Mouse (Mus musculus): Measurements from ENCODE around the gene Camk1. TPM values are rescaled to one million over a fixed set of nuclear protein-coding genes. Genes with fewer than 3 reads are reported as not detected.
A peak's percentile ranks its signal among the peaks of the same experiment; 100 is the strongest.

The Camk1 gene
- total and polyA plus RNA-seq, 3 experiments: 0.20 to 5.3 (median 1.4) TPM

DNA sequence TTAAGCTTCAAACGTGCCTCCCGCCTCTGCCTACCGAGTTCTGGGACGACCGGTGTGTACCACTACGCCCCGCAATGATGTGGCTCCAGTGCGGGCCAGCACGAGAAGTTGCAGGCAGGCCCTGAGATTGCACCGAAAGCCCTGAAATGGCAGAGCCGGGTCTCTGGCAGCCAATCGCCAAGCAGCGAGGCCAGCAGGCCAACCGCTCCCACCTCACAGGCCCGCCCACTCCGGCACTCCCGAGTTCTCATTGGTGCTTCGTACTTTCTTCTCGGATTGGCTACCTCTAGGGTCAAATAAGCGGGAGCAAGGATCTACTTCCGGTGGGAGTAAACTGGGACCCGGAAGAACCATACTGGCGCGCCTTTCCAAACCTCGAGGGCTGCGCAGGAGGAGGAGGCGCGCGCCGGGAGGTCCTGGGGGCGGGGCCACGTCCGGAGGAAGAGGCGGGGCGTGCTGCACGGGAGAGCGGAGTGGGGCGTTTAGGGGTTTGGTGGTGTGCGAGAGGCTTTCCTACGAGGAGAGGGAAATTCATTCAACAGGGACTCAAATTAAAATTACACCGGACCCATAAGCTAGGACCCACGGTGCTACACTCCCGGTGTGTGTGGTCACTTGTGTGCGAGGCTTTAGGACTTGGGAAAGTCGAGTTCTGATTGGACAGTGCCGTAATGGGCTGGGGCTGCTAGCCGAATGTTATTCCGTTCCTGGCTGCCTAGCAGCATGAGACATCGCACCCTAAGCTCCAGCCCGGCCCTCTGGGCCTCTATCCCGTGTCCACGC is 17.1 kb downstream of the Camk1 start, which contains the start of gene Ogg1 (continued):
- TF ChIP-seq JUND (conservative IDR thresholded peaks at IDR 0.05; ENCODE audit: low read depth, low read length) (no peak), SMC3 (IDR thresholded peaks at IDR 0.05; ENCODE audit: low read depth, low read length) (no peak), PAX5 (IDR thresholded peaks at IDR 0.05; ENCODE audit: low read length) (no peak), CHD1 (IDR thresholded peaks at IDR 0.05; ENCODE audit: low read depth, low read length) (no peak), ZMIZ1 (IDR thresholded peaks at IDR 0.05; ENCODE audit: low read depth, low read length) (no peak), MYC (IDR thresholded peaks at IDR 0.05; ENCODE audit: low read depth, low read length) (peak; percentile 23; the same call in 1 of the 2 replicates), JUN (IDR thresholded peaks at IDR 0.05; ENCODE audit: insufficient read depth, low read depth, low read length) (no peak), ZKSCAN1 (IDR thresholded peaks at IDR 0.05; ENCODE audit: borderline replicate concordance, low read depth, low read length) (no peak), MEF2A (IDR thresholded peaks at IDR 0.05; ENCODE audit: borderline replicate concordance, low read depth, low read length) (no peak; the same call in 1 of the 2 replicates), NELFE (IDR thresholded peaks at IDR 0.05; ENCODE audit: low read depth, low read length) (peak; percentile 79), MAX (IDR thresholded peaks at IDR 0.05; ENCODE audit: low read length) (peak; percentile 21; the same call in 1 of the 2 replicates), BHLHE40 (IDR thresholded peaks at IDR 0.05; ENCODE audit: low read depth, low read length) (peak; percentile 68; the same call in 1 of the 2 replicates), MAZ (IDR thresholded peaks at IDR 0.05; ENCODE audit: low read depth, low read length) (peak; percentile 69), IRF4 (IDR thresholded peaks at IDR 0.05; ENCODE audit: low read depth, low read length) (peak; percentile 82), ZNF384 (IDR thresholded peaks at IDR 0.05; ENCODE audit: low read depth, low read length) (no peak)

DNA sequence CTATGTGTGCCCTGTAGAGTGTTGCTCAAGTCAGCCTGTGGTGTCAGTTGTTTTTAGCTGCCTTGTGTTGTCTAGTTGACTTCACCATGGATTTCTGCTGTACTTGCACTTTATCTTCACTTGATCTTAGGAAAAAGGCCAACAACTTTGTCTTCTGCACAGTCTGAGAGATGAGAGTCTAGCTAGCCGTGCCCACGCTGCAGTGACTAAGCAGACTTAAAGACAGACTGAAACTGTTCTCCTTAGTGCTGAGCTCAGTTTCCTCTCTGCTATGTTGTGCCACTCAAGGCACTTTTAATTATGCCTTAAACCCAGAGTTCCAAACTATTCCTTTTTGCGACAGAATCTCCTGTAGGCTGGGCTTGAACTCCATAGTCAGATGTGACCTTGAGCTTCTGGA is 27.8 kb downstream of the Camk1 start:
- Histone ChIP-seq H3K27ac (ENCODE audit: insufficient read depth, low read depth) (no peak overlapping the region), H3K79me2 (replicated peaks; ENCODE audit: control insufficient read depth, extremely low read depth, insufficient read depth, poor library complexity, severe bottlenecking) (peaks cover 17% of the 10 kb centered on the region), H3K4me1 (ENCODE audit: control insufficient read depth in 1 of 2, insufficient read depth in 2 of 2) (no peaks in the 10 kb centered on the region; a peak in 1 of 4 replicates), H3K4me3 (replicated peaks in 1 of 3; ENCODE audit: low read depth in 2 of 3, low read length in 2 of 3, poor library complexity in 1 of 3) (no peak overlapping the region), H3K36me3 (replicated peaks in 1 of 2; ENCODE audit: control insufficient read depth in 1 of 2, insufficient read depth in 1 of 2, low read length in 1 of 2) (peaks cover 81 to 95% of the 10 kb centered on the region in 2 experiments), H3K9ac (ENCODE audit: insufficient read depth, low read depth) (no peak overlapping the region), H3K9me3 (replicated peaks; ENCODE audit: low read length) (no peaks in the 10 kb centered on the region), H3K4me2 (ENCODE audit: insufficient read depth, low read depth, poor library complexity, severe bottlenecking) (no peak overlapping the region), H3K27me3 (replicated peaks) (no peaks in the 10 kb centered on the region)
- TF ChIP-seq E2F4 (IDR thresholded peaks at IDR 0.05; ENCODE audit: insufficient replicate concordance, low read depth, low read length): no peak
- TF ChIP-seq RCOR1 (conservative IDR thresholded peaks at IDR 0.05; ENCODE audit: low read depth, low read length): no peak
- no peak for TF ChIP-seq POLR2A (IDR thresholded peaks at IDR 0.05; ENCODE audit: low read depth, low read length)
- TF ChIP-seq HCFC1 (IDR thresholded peaks at IDR 0.05; ENCODE audit: low read depth, low read length): no peak
- no peak for TF ChIP-seq RAD21 (IDR thresholded peaks at IDR 0.05; ENCODE audit: low read depth, low read length)
- no peak for TF ChIP-seq POLR2AphosphoS2 (IDR thresholded peaks at IDR 0.05; ENCODE audit: low read depth, low read length)
- TF ChIP-seq ETS1 (conservative IDR thresholded peaks at IDR 0.05; ENCODE audit: low read depth, low read length): no peak
- no peak for TF ChIP-seq MEF2A (IDR thresholded peaks at IDR 0.05; ENCODE audit: borderline replicate concordance, low read depth, low read length)
- TF ChIP-seq CTCF (conservative IDR thresholded peaks at IDR 0.05 in 1 of 2, IDR thresholded peaks at IDR 0.05 in 1 of 2; ENCODE audit: low read depth in 2 of 2, low read length in 2 of 2): no peak
- TF ChIP-seq UBTF (IDR thresholded peaks at IDR 0.05; ENCODE audit: low read depth, low read length): no peak
- in situ Hi-C loops (cut with MboI; ENCODE audit: low pct_ligation_motif_present, low pct_unique_long_range_greater_than_20kb, low sequenced_read_pairs): loop anchor here (25.0 kb wide), 1 partner anchor 604 kb away; no protein-coding TSS in a partner anchor
- no peak for DNase-seq (ENCODE audit: extremely low read depth)
- dilution Hi-C loops (cut with MboI; ENCODE audit: extremely low pct_ligation_motif_present, extremely low pct_unique_long_range_greater_than_20kb, low sequenced_read_pairs): no loop called here
